Mouse (Mus musculus) intestine, embryonic 14.5 days (tissue): ENCODE data around the gene 4921539E11Rik. TPM values are rescaled to one million over a fixed set of nuclear protein-coding genes. Genes with fewer than 3 reads are reported as not detected.
A peak's percentile ranks its signal among the peaks of the same experiment; 100 is the strongest.

Experiments
- ATAC-seq: fragments of 200-750 bp; cut with Nextera tagmentation; replicated peaks from 2 replicates; pipeline ENCODE4 v1.8.0; 2017; ENCODE audit warnings: low read depth, moderate number of reproducible peaks, moderate TSS enrichment, moderate library complexity; ENCODE audit not compliant: low FRiP score, low TSS enrichment
- DNase-seq: peaks from one replicate; pipeline ENCODE4 v3.0.0-alpha.2; 2018; ENCODE audit warnings: low spot score
- H3K27ac ChIP-seq: fragments of 300-500 bp; sonication (generic); 2 replicates; pipeline ENCODE4 v1.5.1; 2014; ENCODE audit warnings: low read depth, mild to moderate bottlenecking, control low read depth
- H3K27me3 ChIP-seq: fragments of 300-500 bp; sonication (generic); replicated peaks from 2 replicates; pipeline ENCODE4 v1.6.1; 2014; ENCODE audit warnings: low read length, control low read depth; ENCODE audit not compliant: control insufficient read depth, insufficient read depth
- H3K36me3 ChIP-seq: fragments of 300-500 bp; sonication (generic); 2 replicates; pipeline ENCODE4 v1.6.1; 2014; ENCODE audit warnings: low read length, control low read depth; ENCODE audit not compliant: control insufficient read depth, insufficient read depth
- H3K4me1 ChIP-seq: fragments of 300-500 bp; sonication (generic); replicated peaks from 2 replicates; pipeline ENCODE4 v1.6.1; 2014; ENCODE audit warnings: low read length, control low read depth, mixed read lengths; ENCODE audit not compliant: control insufficient read depth, insufficient read depth
- H3K4me2 ChIP-seq: fragments of 300-500 bp; sonication (generic); 2 replicates; pipeline ENCODE4 v1.6.1; 2014; ENCODE audit warnings: low read length
- H3K4me3 ChIP-seq: fragments of 300-500 bp; sonication (generic); 2 replicates; pipeline ENCODE4 v1.5.1; 2014; ENCODE audit warnings: low read depth, low read length, control low read depth, mixed read lengths
- H3K9ac ChIP-seq: fragments of 300-500 bp; sonication (generic); 2 replicates; pipeline ENCODE4 v1.6.1; 2014; ENCODE audit warnings: mild to moderate bottlenecking, low read length
- H3K9me3 ChIP-seq: fragments of 300-500 bp; sonication (generic); 2 replicates; pipeline ENCODE4 v1.6.1; 2016; ENCODE audit warnings: low read length, control low read depth; ENCODE audit not compliant: control insufficient read depth
- WGBS: fragments of 180-500 bp; shearing (Covaris S2); extraction: QIAGEN DNeasy Blood & Tissue Kit; methylation state at CpG from one replicate; pipeline ENCODE4 v1.1.7; 2014; 5-methylcytosine and 5-hydroxymethylcytosine counted together
- polyA plus RNA-seq: library from polyadenylated mRNA; unstranded; fragments of >200 nt; fragmentation: Nextera tagmentation; extraction: Ambion mirVana; gene quantifications from 2 replicates; pipeline ENCODE4 v1.2.1, GENCODE M21; 2014

The 4921539E11Rik gene
- polyA plus RNA-seq, 1 experiment from 2014 or later = not detected

GRCm38 (mm10) chr4:103263378-103263777 is 27.3 kb downstream of the 4921539E11Rik start:
- Histone ChIP-seq H3K9ac (0 out of 2 replicates have a peak overlapping the region, but pooled peaks have one; percentile 1), H3K4me2 (no peak overlapping the region), H3K27me3 (no peaks in the 10 kb centered on the region), H3K4me3 (no peak overlapping the region), H3K36me3 (no peaks in the 10 kb centered on the region), H3K27ac (no peak overlapping the region), H3K9me3 (no peaks in the 10 kb centered on the region), H3K4me1 (peaks cover 7% of the 10 kb centered on the region; the same call in 1 of the 2 replicates)
- DNase-seq (no peak), ATAC-seq (no peak)
- 14% methylated on average over 5 of the region's 5 CpGs for WGBS

- ATAC-seq (no peak), DNase-seq (no peak)
- Histone ChIP-seq H3K4me3 (no peak overlapping the region), H3K4me1 (peaks cover 7% of the 10 kb centered on the region; the same call in 1 of the 2 replicates), H3K9me3 (peaks cover 4% of the 10 kb centered on the region), H3K36me3 (no peaks in the 10 kb centered on the region), H3K27me3 (no peaks in the 10 kb centered on the region), H3K27ac (no peak overlapping the region), H3K9ac (no peak overlapping the region), H3K4me2 (no peak overlapping the region)
- WGBS = 84% methylated on average over 3 of the region's 3 CpGs
These were observed 31.8 kb downstream of the 4921539E11Rik start for GRCm38 (mm10) chr4:103258817-103259216.

- H3K27me3 ChIP-seq = no peaks in the 10 kb centered on the region
- H3K4me1 ChIP-seq = no peaks in the 10 kb centered on the region; the same call in 1 of the 2 replicates
- H3K4me2 ChIP-seq = no peak overlapping the region
- no peak overlapping the region for H3K4me3 ChIP-seq
- no peak overlapping the region for H3K9ac ChIP-seq
- 84% methylated on average over 4 of the region's 4 CpGs for WGBS
- ATAC-seq = no peak
- H3K27ac ChIP-seq = no peak overlapping the region
- peaks cover 4% of the 10 kb centered on the region for H3K9me3 ChIP-seq
- no peak for DNase-seq
- no peaks in the 10 kb centered on the region for H3K36me3 ChIP-seq
These were observed 36.8 kb downstream of the 4921539E11Rik start for GRCm38 (mm10) chr4:103253846-103254245.

- H3K27ac ChIP-seq = no peak overlapping the region
- no peak for ATAC-seq
- H3K27me3 ChIP-seq = no peaks in the 10 kb centered on the region
- no peaks in the 10 kb centered on the region for H3K36me3 ChIP-seq
- no peaks in the 10 kb centered on the region; the same call in 1 of the 2 replicates for H3K4me1 ChIP-seq
- no peaks in the 10 kb centered on the region for H3K9me3 ChIP-seq
- no peak overlapping the region for H3K4me2 ChIP-seq
- no peak overlapping the region for H3K9ac ChIP-seq
- H3K4me3 ChIP-seq = no peak overlapping the region
- no peak for DNase-seq
- 33% methylated on average over 6 of the region's 6 CpGs for WGBS
These were observed 41.1 kb downstream of the 4921539E11Rik start for GRCm38 (mm10) chr4:103249436-103250085.

GRCm38 (mm10) chr4:103247813-103248212 is 42.9 kb downstream of the 4921539E11Rik start:
- H3K36me3 ChIP-seq = no peaks in the 10 kb centered on the region
- H3K27me3 ChIP-seq = no peaks in the 10 kb centered on the region
- WGBS = 72% methylated on average over 2 of the region's 2 CpGs
- no peak overlapping the region for H3K4me2 ChIP-seq
- H3K27ac ChIP-seq = no peak overlapping the region
- H3K9ac ChIP-seq = no peak overlapping the region
- no peak overlapping the region for H3K4me3 ChIP-seq
- H3K4me1 ChIP-seq = no peaks in the 10 kb centered on the region; the same call in 1 of the 2 replicates
- no peak for DNase-seq
- no peak for ATAC-seq
- H3K9me3 ChIP-seq = no peaks in the 10 kb centered on the region

GRCm38 (mm10) chr4:103247249-103247648 is 43.4 kb downstream of the 4921539E11Rik start:
- H3K4me1 ChIP-seq = no peaks in the 10 kb centered on the region; the same call in 1 of the 2 replicates
- H3K9me3 ChIP-seq = no peaks in the 10 kb centered on the region
- ATAC-seq (no peak), DNase-seq (no peak)
- no peak overlapping the region for H3K9ac ChIP-seq
- H3K36me3 ChIP-seq = no peaks in the 10 kb centered on the region
- H3K27me3 ChIP-seq = no peaks in the 10 kb centered on the region
- WGBS = 78% methylated on average over 3 of the region's 3 CpGs
- H3K27ac ChIP-seq = no peak overlapping the region
- H3K4me2 ChIP-seq = no peak overlapping the region
- no peak overlapping the region for H3K4me3 ChIP-seq

- Histone ChIP-seq H3K4me1 (no peaks in the 10 kb centered on the region), H3K9me3 (no peaks in the 10 kb centered on the region), H3K36me3 (no peaks in the 10 kb centered on the region), H3K4me2 (no peak overlapping the region), H3K27me3 (no peaks in the 10 kb centered on the region), H3K27ac (no peak overlapping the region), H3K4me3 (no peak overlapping the region), H3K9ac (no peak overlapping the region)
- WGBS = 59% methylated on average over 2 of the region's 2 CpGs
- ATAC-seq = no peak
- DNase-seq = no peak
These were observed 58.5 kb downstream of the 4921539E11Rik start for GRCm38 (mm10) chr4:103232156-103232555.

- H3K4me2 ChIP-seq = no peak overlapping the region
- no peak overlapping the region for H3K9ac ChIP-seq
- 31% methylated on average over 9 of the region's 9 CpGs for WGBS
- ATAC-seq (no peak), DNase-seq (no peak)
- no peaks in the 10 kb centered on the region for H3K36me3 ChIP-seq
- no peak overlapping the region for H3K4me3 ChIP-seq
- H3K27me3 ChIP-seq = no peaks in the 10 kb centered on the region
- no peak overlapping the region for H3K27ac ChIP-seq
- no peaks in the 10 kb centered on the region for H3K9me3 ChIP-seq
- no peaks in the 10 kb centered on the region; the same call in 1 of the 2 replicates for H3K4me1 ChIP-seq
These were observed 67.8 kb downstream of the 4921539E11Rik start for GRCm38 (mm10) chr4:103222854-103223253.

- DNase-seq = no peak
- 81% methylated on average over 6 of the region's 6 CpGs for WGBS
- no peak for ATAC-seq
- no peaks in the 10 kb centered on the region for H3K36me3 ChIP-seq
- H3K9ac ChIP-seq = no peak overlapping the region
- no peaks in the 10 kb centered on the region for H3K9me3 ChIP-seq
- no peaks in the 10 kb centered on the region; the same call in 1 of the 2 replicates for H3K4me1 ChIP-seq
- H3K4me3 ChIP-seq = no peak overlapping the region
- H3K4me2 ChIP-seq = no peak overlapping the region
- H3K27ac ChIP-seq = no peak overlapping the region
- H3K27me3 ChIP-seq = no peaks in the 10 kb centered on the region
These were observed 68.9 kb downstream of the 4921539E11Rik start for GRCm38 (mm10) chr4:103221789-103222188.
